Mouse (Mus musculus): Measurements from ENCODE around the gene Tcea3.

Tcea3 gene

GRCm38 (mm10) chr4:136239111-136239510, 8.4 kb upstream of the Tcea3 start:
- no peak for DNase-seq (ENCODE audit: low read depth, low spot score)

- no peak for DNase-seq (ENCODE audit: low read depth, low spot score)
Measured at GRCm38 (mm10) chr4:136239622-136240021, 7.9 kb upstream of the Tcea3 start.

GRCm38 (mm10) chr4:136240123-136240522, 7.4 kb upstream of the Tcea3 start:
- DNase-seq (ENCODE audit: low read depth, low spot score), result no peak

GRCm38 (mm10) chr4:136240955-136241354, 6.6 kb upstream of the Tcea3 start:
- DNase-seq (ENCODE audit: low read depth, low spot score), result no peak

GRCm38 (mm10) chr4:136242065-136242703, 5.3 kb upstream of the Tcea3 start:
- no peak for DNase-seq (ENCODE audit: low read depth, low spot score)

GRCm38 (mm10) chr4:136242728-136243127, 4.8 kb upstream of the Tcea3 start:
- DNase-seq (ENCODE audit: low read depth, low spot score), result no peak

GRCm38 (mm10) chr4:136244208-136244607, 3.3 kb upstream of the Tcea3 start:
- DNase-seq (ENCODE audit: low read depth, low spot score), result no peak

GRCm38 (mm10) chr4:136245681-136246080, 1.8 kb upstream of the Tcea3 start:
- DNase-seq (ENCODE audit: low read depth, low spot score), result no peak

GRCm38 (mm10) chr4:136246568-136246969, 960 bp upstream of the Tcea3 start:
- peak; percentile 93 for DNase-seq (ENCODE audit: low read depth, low spot score)

GRCm38 (mm10) chr4:136247386-136247728, 172 bp upstream of the Tcea3 start:
- no peak for DNase-seq (ENCODE audit: low read depth, low spot score)

- no peak for DNase-seq (ENCODE audit: low read depth, low spot score)
Measured at GRCm38 (mm10) chr4:136248464-136249331, 1.2 kb downstream of the Tcea3 start.

GRCm38 (mm10) chr4:136249332-136249647, 1.8 kb downstream of the Tcea3 start:
- no peak for DNase-seq (ENCODE audit: low read depth, low spot score)

GRCm38 (mm10) chr4:136249780-136250179, 2.3 kb downstream of the Tcea3 start:
- DNase-seq (ENCODE audit: low read depth, low spot score), result no peak

GRCm38 (mm10) chr4:136255919-136256318, 8.4 kb downstream of the Tcea3 start:
- no peak for DNase-seq (ENCODE audit: low read depth, low spot score)

- no peak for DNase-seq (ENCODE audit: low read depth, low spot score)
Measured at GRCm38 (mm10) chr4:136256696-136257095, 9.2 kb downstream of the Tcea3 start.

- no peak for DNase-seq (ENCODE audit: low read depth, low spot score)
Measured at GRCm38 (mm10) chr4:136259916-136260315, 12.4 kb downstream of the Tcea3 start.

GRCm38 (mm10) chr4:136260491-136261180, 13.1 kb downstream of the Tcea3 start:
- DNase-seq (ENCODE audit: low read depth, low spot score), result no peak

GRCm38 (mm10) chr4:136261912-136262311, 14.4 kb downstream of the Tcea3 start:
- DNase-seq (ENCODE audit: low read depth, low spot score), result no peak

GRCm38 (mm10) chr4:136263555-136263954, 16.0 kb downstream of the Tcea3 start:
- DNase-seq (ENCODE audit: low read depth, low spot score), result no peak

- no peak for DNase-seq (ENCODE audit: low read depth, low spot score)
Measured at GRCm38 (mm10) chr4:136266716-136267343, 19.3 kb downstream of the Tcea3 start.

- DNase-seq (ENCODE audit: low read depth, low spot score), result no peak
Measured at GRCm38 (mm10) chr4:136268912-136269311, 21.4 kb downstream of the Tcea3 start.

GRCm38 (mm10) chr4:136270648-136271047, 23.1 kb downstream of the Tcea3 start:
- no peak for DNase-seq (ENCODE audit: low read depth, low spot score)
